In genomic region chr4:115085522-115086095, GRCm38 (mm10) we compare ENCODE assay signal across 8 mouse cellular contexts.
DNase-seq lines count a peak whose midpoint lies in the region; ATAC-seq lines count a peak whose summit lies in the region.

No protein-coding gene starts in this region.

- peak; percentile 66 for ATAC-seq in cerebellum, adult (ENCODE audit: insufficient number of reproducible peaks, low FRiP score, low TSS enrichment)
- ATAC-seq in frontal cortex, adult (ENCODE audit: low TSS enrichment): peak; percentile 77

- no peak for DNase-seq in cerebellum, adult 11 months
- DNase-seq in CD8-positive naive resting alpha-beta T cell, adult 2 months (ENCODE audit: low read depth in 2 of 2, low spot score in 2 of 2): peak; percentile 56 to 72
- peak; percentile 35 for DNase-seq in cerebellum, adult 8-10 months
- DNase-seq in kidney, postnatal 36 days: peak; percentile 65 to 83
- peak; percentile 69 for DNase-seq in lung, postnatal 25 days (ENCODE audit: low spot score)
- peak; percentile 41 for DNase-seq in retina, postnatal 7 days (ENCODE audit: low read depth, low spot score)
